Mouse (Mus musculus): ENCODE data around the gene Mrps35.

DNA sequence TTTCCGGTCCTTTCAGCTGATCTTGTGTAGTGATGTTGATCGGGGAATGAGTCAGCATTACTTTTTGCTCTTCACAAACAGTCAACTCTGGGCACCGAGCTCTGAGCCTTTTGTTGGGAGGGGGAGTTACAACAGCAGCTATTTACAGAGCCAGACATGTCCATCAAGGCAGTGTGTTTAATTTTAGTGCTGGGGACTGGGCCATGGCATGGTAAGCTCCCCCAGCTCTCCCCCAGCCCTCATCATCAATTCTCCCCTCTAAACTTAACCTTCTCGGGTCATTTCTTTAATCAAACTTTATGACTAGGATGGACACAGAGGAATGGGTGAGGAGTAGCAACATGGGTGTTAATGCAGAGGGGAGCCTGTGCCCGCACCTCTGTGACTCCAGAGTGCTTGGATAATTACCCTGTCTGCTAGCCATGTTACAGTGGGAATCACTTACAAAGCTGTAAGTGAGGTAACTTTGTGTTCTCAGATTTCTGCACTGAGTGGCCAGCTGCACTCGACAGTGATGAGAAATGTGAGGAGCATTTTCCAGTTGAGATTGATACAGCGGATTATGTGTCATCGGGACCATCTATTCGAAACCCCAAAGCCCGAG, 12.9 kb downstream of the Mrps35 start:
- TF ChIP-seq POLR2A (IDR thresholded peaks at IDR 0.05; ENCODE audit: control insufficient read depth, extremely low read depth, insufficient read depth, low read length, poor library complexity), result no peak
- no peak for TF ChIP-seq CTCF (IDR thresholded peaks at IDR 0.05; ENCODE audit: borderline replicate concordance, control insufficient read depth, extremely low read depth, insufficient read depth, low read length, poor library complexity)
